Mouse (Mus musculus): Measurements from ENCODE around the gene Pyroxd2. TPM values are rescaled to one million over a fixed set of nuclear protein-coding genes. Genes with fewer than 3 reads are reported as not detected.

Gene Pyroxd2
- polyA plus RNA-seq, 1 experiment from 2014 or later: 1.5 TPM

DNA sequence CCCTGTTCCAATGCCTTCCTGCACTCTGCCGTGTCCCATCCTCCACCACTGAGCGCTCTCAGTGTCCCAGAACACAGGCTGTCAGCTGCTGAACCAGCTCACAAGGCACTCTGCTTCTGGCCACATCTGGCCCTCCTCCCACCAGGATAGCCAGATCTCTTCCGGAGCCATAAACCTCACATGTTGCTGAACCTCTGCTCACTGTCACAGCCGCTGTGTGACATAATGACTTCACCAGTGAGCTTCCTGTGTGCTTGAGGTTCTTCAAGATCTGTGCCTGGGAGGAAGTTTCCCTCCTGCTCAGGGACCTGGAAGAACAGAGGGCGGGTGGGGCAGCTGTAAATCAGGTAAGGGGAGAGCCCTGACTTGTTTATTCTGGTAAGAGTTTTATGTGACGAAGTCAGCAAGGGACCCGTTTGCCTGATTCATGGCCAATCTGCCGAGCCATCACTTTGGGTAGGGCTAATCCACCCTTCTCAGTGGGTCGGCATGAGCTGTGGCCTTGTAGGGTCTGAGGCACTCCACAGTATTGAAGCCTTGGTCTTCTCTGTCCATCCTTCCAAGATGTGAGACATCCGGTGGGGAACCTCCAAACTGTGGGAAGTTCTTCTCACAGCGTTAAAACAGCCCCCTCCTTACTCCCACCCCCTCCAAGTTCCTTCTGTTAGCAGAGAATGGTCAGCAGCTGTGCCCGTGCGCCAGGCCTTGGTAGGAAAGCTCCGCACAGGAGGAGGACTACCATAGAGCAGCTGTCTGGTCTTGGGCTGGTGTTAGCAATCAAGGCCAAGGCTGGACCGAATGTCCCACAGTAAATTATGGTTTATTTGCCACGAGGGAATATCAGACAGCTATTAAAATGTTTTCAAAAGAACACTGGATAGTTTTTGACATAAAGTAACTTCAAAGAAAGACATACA lies 27.3 kb downstream of the Pyroxd2 start:
- Histone ChIP-seq H3K27ac (no peak overlapping the region), H3K9me3 (replicated peaks) (no peaks in the 10 kb centered on the region), H3K4me3 (replicated peaks) (no peak overlapping the region), H3K4me2 (no peak overlapping the region), H3K4me1 (replicated peaks) (peaks cover 9% of the 10 kb centered on the region), H3K9ac (no peak overlapping the region), H3K27me3 (no peaks in the 10 kb centered on the region), H3K36me3 (no peaks in the 10 kb centered on the region)
- ATAC-seq (ENCODE audit: low read depth): no peak
- DNase-seq: no peak
- WGBS (ENCODE audit: insufficient replicate concordance): 39% methylated on average over 16 of the region's 16 CpGs

DNA sequence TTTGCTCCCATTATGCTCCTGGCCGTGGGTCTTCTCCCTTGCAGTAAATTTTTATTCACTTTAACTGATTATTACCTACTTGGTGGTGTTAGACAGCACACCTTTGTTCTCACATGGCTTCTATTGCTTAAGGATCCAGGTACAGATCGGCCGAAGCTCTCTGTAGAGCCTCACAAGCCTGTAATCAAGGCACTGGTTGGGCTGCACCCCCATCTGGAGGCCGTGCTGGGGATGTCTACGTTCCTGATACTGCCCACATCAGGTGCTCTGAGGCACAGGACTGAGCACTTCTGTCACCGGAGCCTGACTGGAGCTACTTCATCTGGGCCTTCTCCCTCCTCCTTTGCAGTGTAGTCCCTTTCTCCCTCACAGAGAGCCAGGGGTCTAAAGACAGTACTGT lies 29.3 kb downstream of the Pyroxd2 start:
- H3K9ac ChIP-seq: no peak overlapping the region

DNA sequence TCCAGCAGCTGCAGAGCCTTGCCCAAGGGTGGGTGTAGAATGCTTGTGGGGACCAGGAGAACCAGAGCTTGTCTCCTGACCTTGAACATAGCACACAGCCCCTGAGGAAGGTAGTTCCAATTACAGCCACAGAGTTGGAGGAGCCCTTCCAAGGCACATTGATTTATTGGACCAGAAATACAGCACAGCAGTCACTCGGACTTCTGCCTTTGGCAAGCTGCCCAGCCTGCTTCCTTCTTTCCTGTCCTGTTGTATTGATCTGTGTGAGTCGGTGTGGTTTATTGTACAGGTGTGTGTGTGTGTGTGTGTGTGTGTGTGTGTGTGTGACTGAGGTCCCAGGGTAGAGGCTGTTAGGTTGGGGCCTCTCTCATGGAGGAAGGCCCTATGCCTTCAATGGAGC lies 30.1 kb downstream of the Pyroxd2 start:
- ATAC-seq (ENCODE audit: low read depth): peak; percentile 31; the same call in 1 of the 2 replicates
- no peak overlapping the region for H3K27ac ChIP-seq
- H3K9ac ChIP-seq: no peak overlapping the region
- H3K27me3 ChIP-seq: no peaks in the 10 kb centered on the region
- H3K9me3 ChIP-seq (replicated peaks): no peaks in the 10 kb centered on the region
- no peak overlapping the region for H3K4me3 ChIP-seq (replicated peaks)
- peaks cover 6% of the 10 kb centered on the region for H3K4me1 ChIP-seq (replicated peaks)
- H3K4me2 ChIP-seq: no peak overlapping the region
- no peaks in the 10 kb centered on the region for H3K36me3 ChIP-seq
- 11% methylated on average over 2 of the region's 2 CpGs for WGBS (ENCODE audit: insufficient replicate concordance)
- no peak for DNase-seq

More for the DNA sequence above, 29.3 kb downstream of the Pyroxd2 start:
- H3K4me3 ChIP-seq (replicated peaks): no peak overlapping the region
- H3K27me3 ChIP-seq: no peaks in the 10 kb centered on the region
- no peak overlapping the region for H3K4me2 ChIP-seq
- no peaks in the 10 kb centered on the region for H3K9me3 ChIP-seq (replicated peaks)
- WGBS (ENCODE audit: insufficient replicate concordance): 62% methylated on average over 6 of the region's 6 CpGs
- DNase-seq (no peak), ATAC-seq (ENCODE audit: low read depth) (no peak)
- H3K36me3 ChIP-seq: no peaks in the 10 kb centered on the region
- peaks cover 6% of the 10 kb centered on the region for H3K4me1 ChIP-seq (replicated peaks)
- no peak overlapping the region for H3K27ac ChIP-seq

DNA sequence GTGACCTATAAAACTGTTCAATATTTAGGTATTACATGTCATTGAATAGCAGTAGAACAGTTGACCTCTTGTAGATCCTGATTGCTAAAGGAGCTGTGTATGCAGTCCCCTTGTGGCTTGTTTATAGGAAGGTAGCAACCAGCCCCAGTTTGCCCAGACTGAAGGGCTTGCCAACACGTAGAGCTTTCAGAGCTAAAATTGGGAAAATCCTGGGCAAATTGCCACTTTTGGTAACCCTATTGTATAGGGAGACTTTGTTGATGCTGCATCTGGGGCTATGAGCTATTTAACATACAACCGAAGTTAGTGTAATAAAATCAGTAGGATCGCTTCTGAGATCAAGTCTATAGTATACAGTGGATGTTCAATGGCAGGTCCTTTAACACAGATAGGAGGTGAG lies 34.5 kb downstream of the Pyroxd2 start:
- Histone ChIP-seq H3K4me1 (replicated peaks) (peaks cover 6% of the 10 kb centered on the region; the same call in 1 of the 2 replicates), H3K27ac (no peak overlapping the region), H3K27me3 (no peaks in the 10 kb centered on the region), H3K9ac (no peak overlapping the region), H3K4me3 (replicated peaks) (no peak overlapping the region), H3K9me3 (replicated peaks) (no peaks in the 10 kb centered on the region), H3K36me3 (no peaks in the 10 kb centered on the region), H3K4me2 (no peak overlapping the region)
- 56% methylated on average over 3 of the region's 3 CpGs for WGBS (ENCODE audit: insufficient replicate concordance)
- DNase-seq (no peak), ATAC-seq (ENCODE audit: low read depth) (no peak)

DNA sequence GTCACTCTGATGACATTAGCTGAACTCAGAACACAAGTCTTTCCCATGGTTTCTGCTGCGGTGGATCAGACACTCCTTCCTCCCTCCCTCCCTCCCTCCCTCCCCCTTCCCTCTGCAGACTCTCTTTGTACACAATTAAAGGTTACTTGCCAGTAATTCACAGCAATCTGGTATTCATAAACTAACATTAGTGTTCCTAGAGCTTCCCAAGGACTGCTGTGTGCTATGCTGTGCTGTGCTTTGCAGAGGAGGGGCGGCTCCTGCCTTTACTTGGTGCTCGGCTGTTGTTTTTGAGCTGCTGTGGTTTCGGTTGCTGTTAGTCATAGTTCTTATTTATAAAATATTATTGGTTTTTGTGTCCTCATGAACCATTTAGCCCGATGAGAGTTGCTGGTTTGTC lies 34.9 kb downstream of the Pyroxd2 start:
- no peak for ATAC-seq (ENCODE audit: low read depth)
- WGBS (ENCODE audit: insufficient replicate concordance): 60% methylated on average over 5 of the region's 5 CpGs

DNA sequence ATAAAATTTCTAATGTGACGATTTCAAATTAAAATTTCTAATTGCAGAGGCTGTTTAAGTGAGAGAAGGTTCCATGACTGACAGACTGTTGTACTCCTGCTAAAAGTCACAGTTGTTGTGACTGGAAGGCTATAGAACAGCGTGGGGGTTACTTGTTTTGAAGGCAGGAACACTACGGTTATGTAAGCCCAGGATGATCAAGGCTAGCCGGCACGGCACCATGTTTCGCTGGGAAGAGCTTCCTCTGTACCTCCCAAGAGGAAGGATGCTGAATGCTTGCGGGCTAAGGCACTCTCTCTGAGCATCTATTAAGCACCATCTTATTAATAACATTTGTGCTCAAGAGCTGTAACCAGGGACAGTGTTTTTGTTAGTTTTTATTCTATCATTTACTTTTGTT lies 36.1 kb downstream of the Pyroxd2 start:
- H3K27ac ChIP-seq: no peak overlapping the region
- H3K4me1 ChIP-seq (replicated peaks): no peaks in the 10 kb centered on the region
- H3K9ac ChIP-seq: no peak overlapping the region
- H3K4me2 ChIP-seq: no peak overlapping the region
- no peak for DNase-seq
- ATAC-seq (ENCODE audit: low read depth): no peak
- H3K36me3 ChIP-seq: no peaks in the 10 kb centered on the region
- H3K27me3 ChIP-seq: no peaks in the 10 kb centered on the region
- no peak overlapping the region for H3K4me3 ChIP-seq (replicated peaks)
- 48% methylated on average over 7 of the region's 7 CpGs for WGBS (ENCODE audit: insufficient replicate concordance)
- H3K9me3 ChIP-seq (replicated peaks): no peaks in the 10 kb centered on the region

More for the DNA sequence above, 34.9 kb downstream of the Pyroxd2 start:
- no peak overlapping the region for H3K27ac ChIP-seq
- H3K9me3 ChIP-seq (replicated peaks): no peaks in the 10 kb centered on the region
- no peak overlapping the region for H3K4me2 ChIP-seq
- H3K36me3 ChIP-seq: no peaks in the 10 kb centered on the region
- H3K4me3 ChIP-seq (replicated peaks): no peak overlapping the region
- H3K9ac ChIP-seq: no peak overlapping the region
- H3K27me3 ChIP-seq: no peaks in the 10 kb centered on the region
- peaks cover 6% of the 10 kb centered on the region; the same call in 1 of the 2 replicates for H3K4me1 ChIP-seq (replicated peaks)
- DNase-seq: no peak

DNA sequence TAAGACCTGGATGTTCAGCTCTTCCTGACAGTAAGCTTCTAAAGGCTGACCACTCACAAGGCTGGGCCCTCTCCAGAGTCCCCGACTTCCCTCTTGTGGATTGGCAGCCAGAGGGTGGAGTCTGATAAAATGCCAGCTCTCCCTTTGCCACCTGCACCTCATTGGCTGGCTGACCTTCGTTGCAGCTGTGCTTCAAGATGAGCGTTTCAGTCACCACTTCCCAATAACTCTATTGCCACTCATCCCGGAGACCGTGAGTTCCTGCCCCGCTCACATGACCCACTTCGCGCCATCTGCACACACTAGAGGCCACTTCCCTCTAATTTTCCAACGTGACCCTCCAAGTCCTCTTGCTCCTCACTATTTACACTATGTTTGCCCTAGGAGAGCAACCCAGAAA lies 38.8 kb downstream of the Pyroxd2 start:
- H3K4me3 ChIP-seq (replicated peaks): no peak overlapping the region
- ATAC-seq (ENCODE audit: low read depth): no peak
- H3K9me3 ChIP-seq (replicated peaks): no peaks in the 10 kb centered on the region
- H3K4me1 ChIP-seq (replicated peaks): no peaks in the 10 kb centered on the region
- no peak for DNase-seq
- no peak overlapping the region for H3K27ac ChIP-seq
- no peak overlapping the region for H3K9ac ChIP-seq
- H3K4me2 ChIP-seq: no peak overlapping the region
- 55% methylated on average over 9 of the region's 9 CpGs for WGBS (ENCODE audit: insufficient replicate concordance)
- H3K36me3 ChIP-seq: no peaks in the 10 kb centered on the region
- H3K27me3 ChIP-seq: no peaks in the 10 kb centered on the region

DNA sequence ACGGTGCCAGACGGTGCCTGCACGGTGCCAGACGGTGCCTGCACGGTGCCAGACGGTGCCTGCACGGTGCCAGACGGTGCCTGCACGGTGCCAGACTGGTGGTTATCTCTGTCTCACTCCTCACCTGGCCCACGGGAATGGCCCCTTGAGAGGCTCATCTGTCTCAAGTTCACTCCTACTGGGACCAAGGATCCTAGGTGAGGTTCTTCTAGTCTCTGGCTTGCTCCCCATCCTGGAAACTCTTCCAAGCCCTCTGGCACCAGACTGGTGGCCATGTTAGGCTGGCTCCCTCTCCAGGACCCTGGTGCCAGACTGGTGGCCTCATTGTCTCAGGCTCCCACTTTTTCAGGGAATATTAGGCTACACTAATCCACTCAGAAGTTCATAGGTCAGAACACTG lies 53.1 kb downstream of the Pyroxd2 start:
- ATAC-seq (ENCODE audit: low read depth) (no peak), DNase-seq (no peak)
- Histone ChIP-seq H3K27me3 (no peaks in the 10 kb centered on the region), H3K9me3 (replicated peaks) (no peaks in the 10 kb centered on the region), H3K4me1 (replicated peaks) (no peaks in the 10 kb centered on the region), H3K9ac (no peak overlapping the region), H3K27ac (no peak overlapping the region), H3K4me3 (replicated peaks) (no peak overlapping the region), H3K4me2 (no peak overlapping the region), H3K36me3 (no peaks in the 10 kb centered on the region)
- WGBS (ENCODE audit: insufficient replicate concordance): 68% methylated on average over 7 of the region's 10 CpGs

DNA sequence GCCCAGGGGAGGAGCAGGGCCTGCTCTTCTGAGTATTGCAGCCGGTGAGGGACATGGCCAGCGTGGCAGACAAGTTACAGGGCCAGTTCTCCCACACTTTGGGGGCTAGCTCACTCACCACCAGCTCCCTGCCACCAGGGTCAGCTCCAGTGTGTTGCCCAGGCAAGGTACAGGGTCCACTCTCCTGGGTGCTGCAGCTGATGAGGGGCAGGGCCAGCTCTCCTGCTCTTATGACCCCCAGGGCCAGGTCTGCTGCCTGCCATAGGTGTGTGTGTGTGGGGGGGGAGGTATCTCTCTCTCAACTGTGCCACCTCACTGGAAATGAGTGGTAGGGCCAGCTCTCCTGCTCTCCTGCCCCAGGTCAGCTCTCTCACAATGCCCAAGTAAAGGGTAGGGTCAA lies 54.0 kb downstream of the Pyroxd2 start:
- no peaks in the 10 kb centered on the region for H3K9me3 ChIP-seq (replicated peaks)
- ATAC-seq (ENCODE audit: low read depth) (peak; percentile 55; the same call in 1 of the 2 replicates), DNase-seq (no peak)
- H3K4me2 ChIP-seq: no peak overlapping the region
- H3K36me3 ChIP-seq: no peaks in the 10 kb centered on the region
- H3K4me3 ChIP-seq (replicated peaks): no peak overlapping the region
- no peak overlapping the region for H3K27ac ChIP-seq
- H3K4me1 ChIP-seq (replicated peaks): no peaks in the 10 kb centered on the region
- no peaks in the 10 kb centered on the region for H3K27me3 ChIP-seq
- H3K9ac ChIP-seq: no peak overlapping the region
- WGBS (ENCODE audit: insufficient replicate concordance): 51% methylated on average over 2 of the region's 2 CpGs

DNA sequence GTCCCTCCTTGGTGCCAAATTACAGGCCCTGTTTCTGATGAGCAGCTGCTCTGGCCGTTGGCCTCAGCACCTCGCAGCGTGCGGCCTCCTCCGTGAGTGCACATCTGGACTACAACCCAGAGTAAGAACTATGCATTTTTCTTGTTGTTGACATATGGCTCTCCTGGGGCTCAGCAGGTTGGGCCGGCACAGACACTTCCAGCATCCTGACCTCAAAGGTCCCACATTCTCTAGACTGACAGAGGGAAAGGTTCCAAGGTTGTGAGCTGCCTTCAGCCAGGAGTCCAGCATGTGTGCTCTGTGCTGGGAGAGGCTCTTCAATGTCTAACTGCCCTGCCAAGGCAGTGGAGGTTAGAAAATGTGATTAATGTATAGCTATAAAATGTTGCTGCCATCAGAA lies 55.2 kb downstream of the Pyroxd2 start:
- 69% methylated on average over 6 of the region's 6 CpGs for WGBS (ENCODE audit: insufficient replicate concordance)
- no peaks in the 10 kb centered on the region for H3K9me3 ChIP-seq (replicated peaks)
- ATAC-seq (ENCODE audit: low read depth): no peak
- no peaks in the 10 kb centered on the region for H3K27me3 ChIP-seq
- no peak overlapping the region for H3K4me3 ChIP-seq (replicated peaks)
- H3K4me1 ChIP-seq (replicated peaks): no peaks in the 10 kb centered on the region
- H3K27ac ChIP-seq: no peak overlapping the region
- H3K4me2 ChIP-seq: no peak overlapping the region
- H3K36me3 ChIP-seq: no peaks in the 10 kb centered on the region
- no peak overlapping the region for H3K9ac ChIP-seq
- DNase-seq: no peak

DNA sequence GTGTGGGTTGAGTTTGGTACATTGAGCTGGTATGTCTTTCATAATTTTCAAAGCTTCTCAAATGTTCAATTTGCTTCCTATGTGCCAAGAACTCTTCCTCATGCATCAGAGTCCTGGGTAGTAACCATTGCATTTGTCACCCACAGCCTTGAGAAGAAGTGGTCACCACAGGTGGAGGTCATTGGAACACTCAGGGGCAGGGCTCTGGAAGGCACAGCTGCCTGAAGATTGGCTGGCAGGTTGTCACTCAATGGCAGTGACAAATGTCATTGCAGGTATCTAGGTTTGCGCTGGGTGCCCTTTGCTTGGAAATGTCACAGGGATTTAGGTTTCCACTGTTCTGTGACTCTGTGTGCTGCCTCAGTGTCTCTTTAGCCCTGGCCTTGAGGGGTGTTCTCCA lies 62.3 kb downstream of the Pyroxd2 start:
- Histone ChIP-seq H3K4me2 (no peak overlapping the region), H3K27ac (peak overlapping the region; percentile 15; the same call in 1 of the 2 replicates), H3K9me3 (replicated peaks) (no peaks in the 10 kb centered on the region), H3K4me1 (replicated peaks) (no peaks in the 10 kb centered on the region), H3K27me3 (no peaks in the 10 kb centered on the region), H3K9ac (no peak overlapping the region), H3K4me3 (replicated peaks) (no peak overlapping the region), H3K36me3 (no peaks in the 10 kb centered on the region)
- DNase-seq: no peak
- WGBS (ENCODE audit: insufficient replicate concordance): 62% methylated on average over 1 of the region's 1 CpGs
- 0 out of 2 replicates have a peak, but pooled peaks have one; percentile 36 for ATAC-seq (ENCODE audit: low read depth)

DNA sequence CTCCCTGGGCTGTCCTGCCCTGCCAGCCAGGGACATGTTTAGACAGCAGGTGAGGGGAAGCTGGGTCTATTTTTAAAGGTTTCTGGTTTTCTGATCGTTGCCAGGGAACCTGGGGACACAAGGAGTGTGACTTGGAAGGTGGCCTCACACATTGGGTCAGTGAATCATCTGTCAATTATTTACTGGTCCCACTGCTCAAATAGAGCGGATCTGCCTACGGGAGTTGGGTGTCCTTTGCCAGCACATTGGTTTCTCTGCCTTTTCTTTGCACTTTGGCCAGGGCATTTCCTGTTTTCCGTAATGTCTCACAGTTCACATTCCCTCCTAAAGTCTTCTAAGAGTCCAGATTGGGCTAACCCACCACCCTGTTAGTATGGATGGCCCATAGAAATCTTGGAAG lies 62.8 kb downstream of the Pyroxd2 start:
- WGBS (ENCODE audit: insufficient replicate concordance): 45% methylated on average over 4 of the region's 4 CpGs
- Histone ChIP-seq H3K27me3 (no peaks in the 10 kb centered on the region), H3K4me3 (replicated peaks) (no peak overlapping the region), H3K9me3 (replicated peaks) (no peaks in the 10 kb centered on the region), H3K4me1 (replicated peaks) (no peaks in the 10 kb centered on the region), H3K4me2 (no peak overlapping the region), H3K36me3 (no peaks in the 10 kb centered on the region), H3K27ac (peak overlapping the region; percentile 31; the same call in 1 of the 2 replicates), H3K9ac (no peak overlapping the region)
- DNase-seq (no peak), ATAC-seq (ENCODE audit: low read depth) (peak; percentile 50; the same call in 1 of the 2 replicates)
